Mouse (Mus musculus): ENCODE results near the gene Klhl3. TPM values are rescaled to one million over a fixed set of nuclear protein-coding genes. Genes with fewer than 3 reads are reported as not detected.
"Not testable (repeated sequence)": the region's sequence is repeated elsewhere in the genome, so short reads cannot be mapped to it uniquely, and the experiment has no call there.

Gene Klhl3
- 1 to 10 TPM; 2.0 to 3.1 (median 2.4) TPM for total RNA-seq (2022)

- DNase-seq (ENCODE audit: low spot score) = no peak
Measured at GRCm38 (mm10) chr13:58113061-58113900, at the start of gene Klhl3. Klhl3 (minus strand) TSS chr13:58113592.

DNA sequence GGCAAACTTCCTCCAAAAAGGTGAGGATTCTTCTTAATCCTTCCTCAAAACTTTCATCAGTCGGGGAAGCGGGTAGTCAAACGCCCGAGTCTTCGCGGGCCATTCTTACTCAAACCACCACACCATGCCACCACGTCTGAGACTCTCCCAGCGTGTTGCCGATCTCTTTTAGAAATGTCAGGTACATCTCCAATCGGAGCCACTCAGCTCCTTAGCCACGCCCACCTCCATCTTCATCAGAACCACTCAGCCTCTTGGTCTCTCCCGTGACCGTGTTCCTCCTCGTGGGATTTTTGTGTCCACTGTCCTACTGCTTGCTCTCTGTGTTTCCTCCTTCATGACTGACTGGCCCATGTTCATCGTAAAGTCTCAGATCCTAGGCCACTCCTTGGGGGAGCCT, 47.4 kb upstream of the Klhl3 start:
- no peak for DNase-seq (ENCODE audit: low spot score)

GRCm38 (mm10) chr13:58158099-58158912, 44.9 kb upstream of the Klhl3 start:
- DNase-seq (ENCODE audit: low spot score) = peak; percentile 84

- peak; percentile 89 for DNase-seq (ENCODE audit: low spot score)
Measured at GRCm38 (mm10) chr13:58157447-58158098, 44.2 kb upstream of the Klhl3 start, which contains the start of gene Idnk. Idnk (plus strand) TSS chr13:58157649.

DNA sequence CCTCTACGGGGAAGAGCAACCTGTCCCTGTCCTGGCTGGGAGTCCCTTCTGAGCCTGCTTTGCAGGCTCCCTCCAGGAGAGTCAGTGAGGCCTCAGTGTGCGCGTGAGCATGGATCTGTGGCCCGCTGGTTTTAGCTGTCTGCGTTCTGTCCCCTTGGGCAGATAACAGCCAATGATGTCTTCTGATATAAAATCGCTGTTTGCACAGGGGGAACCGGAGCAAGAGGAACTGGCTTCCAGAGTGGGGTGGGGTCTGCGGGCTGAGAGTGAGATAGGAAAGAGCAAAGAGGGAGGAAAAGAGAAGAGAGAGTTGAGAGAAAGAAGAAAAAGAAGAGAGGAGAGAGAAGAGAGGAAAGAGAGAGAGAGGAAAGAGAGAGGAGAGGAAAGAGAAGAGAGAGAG, 43.6 kb upstream of the Klhl3 start:
- DNase-seq (ENCODE audit: low spot score) = peak; percentile 5

DNA sequence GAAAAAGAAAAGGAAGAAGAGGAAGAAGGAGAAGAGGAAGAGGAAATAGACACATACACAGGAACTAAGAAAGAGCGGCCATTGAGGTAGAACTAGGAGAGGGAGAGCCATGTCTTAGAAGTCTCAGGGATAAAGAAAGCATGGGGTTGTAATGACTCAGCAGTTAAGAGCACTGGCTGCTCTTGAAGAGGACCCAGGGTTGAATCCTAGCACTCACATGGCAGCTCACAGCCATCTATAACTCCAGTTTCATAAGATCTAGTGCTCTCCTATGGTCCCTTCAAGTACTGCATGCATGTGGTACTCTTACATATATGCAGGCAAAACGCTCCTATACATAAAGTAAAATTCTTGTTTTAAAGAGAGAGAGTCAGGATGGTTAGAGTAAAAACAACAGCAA, 42.6 kb upstream of the Klhl3 start:
- no peak for DNase-seq (ENCODE audit: low spot score)

DNA sequence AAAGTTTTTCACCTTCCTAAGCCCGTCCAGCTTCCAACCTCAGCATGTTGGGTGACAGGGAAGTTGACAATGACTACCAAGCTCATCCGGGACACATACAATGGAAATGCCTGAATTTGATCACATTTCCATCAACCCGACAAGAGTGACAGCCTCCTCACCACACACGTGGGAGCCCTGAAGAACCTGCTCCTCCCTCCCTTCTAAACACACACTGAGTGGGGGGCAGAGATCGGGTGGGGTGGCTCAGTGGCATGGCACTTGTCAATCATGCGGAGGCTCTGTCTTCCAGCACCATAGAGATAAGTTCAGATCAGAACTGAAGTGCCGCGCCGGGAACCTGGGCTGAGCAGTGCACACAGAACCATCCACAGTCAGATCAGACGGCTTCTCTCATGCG, 37.0 kb upstream of the Klhl3 start:
- no peak for DNase-seq (ENCODE audit: low spot score)

DNA sequence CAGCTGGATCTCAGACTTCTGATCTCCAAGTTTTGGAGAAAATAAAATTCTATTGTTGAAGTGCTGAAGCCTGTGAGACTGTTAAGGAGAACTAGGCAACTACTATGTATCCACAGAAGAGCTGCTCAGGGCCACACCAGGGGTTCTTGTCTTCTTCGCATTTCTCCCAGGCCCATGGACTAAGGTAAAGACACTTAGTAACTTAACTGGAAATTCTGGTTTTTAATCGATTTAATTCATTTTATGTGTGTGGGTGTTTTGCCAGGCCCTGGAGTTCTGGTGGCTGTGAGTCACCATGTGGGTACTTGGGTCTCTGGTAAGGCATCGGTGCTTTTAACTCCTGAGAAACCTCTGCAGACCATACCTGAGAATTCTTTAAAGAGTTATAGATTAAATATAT, 36.2 kb upstream of the Klhl3 start:
- no peak for DNase-seq (ENCODE audit: low spot score)

DNA sequence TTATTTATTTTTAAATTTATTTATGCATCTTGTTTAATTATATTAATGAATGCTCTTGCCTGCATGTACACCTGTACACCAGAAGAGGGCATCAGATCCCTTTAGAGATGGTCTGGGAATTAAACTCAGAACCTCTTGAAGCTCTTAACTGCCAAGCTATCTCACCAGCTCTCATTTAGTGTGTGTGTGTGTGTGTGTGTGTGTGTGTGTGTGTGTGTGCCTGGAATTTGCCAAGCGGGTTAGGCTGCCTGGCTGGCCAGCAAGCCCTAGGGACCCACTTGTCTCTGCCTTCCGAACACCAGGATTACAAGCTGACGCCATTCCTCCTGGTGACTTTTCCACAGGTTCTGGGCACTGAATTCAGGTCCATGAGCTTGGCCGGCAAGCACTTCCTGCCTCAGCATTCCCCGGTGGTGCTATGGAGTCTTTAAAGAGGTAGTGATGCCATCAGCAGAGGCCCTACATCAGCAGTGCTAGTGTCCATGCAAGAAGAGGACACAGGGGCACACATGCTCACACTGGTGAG, 35.7 kb upstream of the Klhl3 start:
- no peak for DNase-seq (ENCODE audit: low spot score)

DNA sequence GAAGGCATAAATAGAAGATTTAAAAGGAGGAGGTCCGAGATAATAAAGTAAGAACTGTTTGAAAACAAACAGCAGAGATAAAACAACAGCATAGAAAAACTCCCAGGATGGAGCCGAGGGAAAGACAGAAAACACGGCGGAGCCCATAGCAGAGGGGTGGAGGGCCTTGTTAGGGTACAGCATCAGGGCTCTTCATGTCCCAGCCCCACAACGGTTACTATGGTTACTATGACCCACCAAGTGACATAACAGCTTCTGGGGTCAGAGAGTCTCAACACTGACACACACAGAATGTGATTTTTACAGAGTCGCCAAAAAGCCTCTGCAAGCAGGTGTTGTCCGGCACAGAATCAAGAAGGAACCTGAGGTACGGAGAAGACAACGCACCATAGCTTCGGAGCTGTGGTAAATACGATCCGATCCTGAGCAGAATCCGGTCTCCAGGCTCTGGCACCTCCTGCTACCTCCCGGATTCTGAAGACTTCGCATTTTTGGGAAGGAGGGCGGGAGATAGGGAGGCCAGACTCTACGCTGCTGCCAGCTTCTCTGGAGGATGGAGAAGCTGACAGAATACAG, 35.0 kb upstream of the Klhl3 start:
- DNase-seq (ENCODE audit: low spot score) = peak; percentile 7

DNA sequence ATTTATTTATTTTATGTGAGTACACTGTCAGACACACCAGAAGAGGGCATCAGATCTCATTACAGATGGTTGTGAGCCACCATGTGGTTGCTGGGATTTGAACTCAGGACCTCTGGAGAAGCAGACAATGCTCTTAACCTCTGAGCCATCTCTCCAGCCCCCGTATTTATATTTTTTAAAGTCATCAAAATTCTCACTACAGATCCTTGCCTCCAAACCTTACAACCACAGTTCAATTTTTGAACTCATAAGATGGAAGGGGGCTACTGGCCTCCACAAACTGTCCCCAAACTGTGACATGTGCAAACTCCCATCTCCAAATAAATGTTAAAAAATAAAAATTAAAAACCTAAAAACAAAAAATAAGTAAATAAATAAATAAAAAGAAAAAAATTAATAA, 34.4 kb upstream of the Klhl3 start:
- DNase-seq (ENCODE audit: low spot score) = no peak

DNA sequence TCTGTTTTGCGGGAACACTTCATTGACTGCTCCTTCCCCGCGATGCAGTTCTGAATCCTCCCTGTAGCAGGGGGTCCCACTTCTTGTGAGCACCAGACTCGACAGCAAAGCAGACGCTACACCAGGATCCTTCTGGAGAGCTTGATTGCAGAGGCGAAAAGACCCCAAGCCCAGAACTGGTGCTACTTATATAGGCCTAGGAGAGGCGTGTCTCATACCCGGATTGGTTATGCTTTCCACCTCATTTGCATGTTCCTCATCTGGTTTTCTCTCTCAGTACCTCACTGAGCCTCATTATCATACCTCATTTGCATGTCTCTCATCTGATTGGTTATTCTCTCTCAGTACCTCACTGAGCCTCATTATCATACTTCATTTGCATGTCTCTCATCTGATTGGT, 33.2 kb upstream of the Klhl3 start:
- not testable (repeated sequence) for DNase-seq (ENCODE audit: low spot score)

DNA sequence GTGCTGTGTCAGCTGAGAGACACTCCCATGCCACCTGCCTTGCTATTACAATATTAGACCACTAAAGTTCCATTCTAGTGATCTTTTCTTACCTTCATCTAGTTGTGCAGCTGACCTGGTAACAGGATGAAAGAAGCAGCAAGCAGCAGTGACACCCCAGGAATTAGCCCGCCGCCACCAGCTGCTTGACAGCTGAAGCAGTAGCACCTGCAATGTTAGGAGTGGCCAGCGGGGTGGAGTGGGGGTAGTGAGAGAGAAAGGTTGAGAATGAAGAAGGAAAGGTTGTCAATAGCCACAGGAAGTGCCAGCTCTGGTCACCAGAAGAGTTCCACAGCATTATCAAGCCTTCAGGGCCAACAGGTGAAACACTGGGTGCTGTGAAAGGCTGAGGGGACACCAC, 18.3 kb upstream of the Klhl3 start:
- DNase-seq (ENCODE audit: low spot score) = no peak

DNA sequence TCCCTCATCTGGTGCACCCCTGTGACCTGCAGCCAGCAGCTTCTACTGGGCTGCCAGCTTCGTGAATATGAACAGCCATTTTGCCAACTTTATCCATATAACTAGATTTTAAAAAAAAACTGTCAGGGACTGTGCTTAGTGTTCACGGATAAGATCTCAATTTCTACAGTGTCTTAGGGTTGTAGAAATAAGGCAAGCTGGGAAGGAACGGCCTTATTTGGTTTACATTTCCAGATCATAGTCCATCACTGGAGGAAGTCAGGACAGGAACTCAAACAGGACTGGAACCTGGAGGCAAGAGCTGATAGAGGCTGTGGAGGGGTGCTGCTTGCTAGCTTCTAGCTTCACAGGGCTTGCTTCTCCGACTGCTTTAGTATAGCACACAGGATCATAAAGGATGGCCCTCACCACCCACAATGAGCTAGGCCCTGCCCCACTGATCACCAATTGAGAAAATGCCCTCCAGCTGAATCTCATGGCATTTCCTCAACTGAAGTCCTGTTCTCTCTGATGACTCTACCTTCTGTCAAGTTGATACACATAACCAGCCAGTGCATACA, 16.4 kb upstream of the Klhl3 start:
- no peak for DNase-seq (ENCODE audit: low spot score)

GRCm38 (mm10) chr13:58128768-58129671, 15.6 kb upstream of the Klhl3 start:
- peak; percentile 96 for DNase-seq (ENCODE audit: low spot score)

- DNase-seq (ENCODE audit: low spot score) = peak; percentile 84
Measured at GRCm38 (mm10) chr13:58128396-58128767, 15.0 kb upstream of the Klhl3 start, which contains the start of gene Hnrnpa0. Hnrnpa0 (minus strand) TSS chr13:58128556.

DNA sequence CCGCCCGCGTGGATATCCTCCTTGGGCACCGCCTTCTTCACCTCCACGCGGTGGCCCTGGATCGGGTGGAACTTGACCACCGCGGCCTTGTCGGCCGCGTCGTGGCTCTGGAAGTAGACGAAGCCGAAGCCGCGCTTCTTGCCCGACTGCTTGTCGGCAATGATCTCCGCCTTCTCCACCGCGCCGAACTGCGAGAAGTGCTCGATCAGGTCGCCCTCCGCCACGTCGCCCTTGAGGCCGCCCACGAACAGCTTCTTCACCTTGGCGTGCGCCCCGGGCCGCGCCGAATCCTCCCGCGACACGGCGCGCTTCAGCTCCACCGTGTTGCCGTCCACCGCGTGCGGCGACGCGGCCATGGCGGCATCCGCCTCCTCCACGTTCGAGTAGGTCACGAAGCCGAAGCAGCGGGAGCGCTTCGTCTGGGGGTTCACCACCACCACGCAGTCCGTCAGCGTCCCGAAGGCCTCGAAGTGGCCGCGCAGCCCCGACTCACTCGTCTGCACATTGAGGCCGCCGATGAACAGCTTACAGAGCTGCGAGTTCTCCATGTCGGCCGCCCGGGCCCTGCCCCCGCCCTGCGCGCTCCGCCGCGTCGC, 14.5 kb upstream of the Klhl3 start:
- DNase-seq (ENCODE audit: low spot score) = peak; percentile 56

- no peak for DNase-seq (ENCODE audit: low spot score)
Measured at GRCm38 (mm10) chr13:58126862-58127765, 13.7 kb upstream of the Klhl3 start.

DNA sequence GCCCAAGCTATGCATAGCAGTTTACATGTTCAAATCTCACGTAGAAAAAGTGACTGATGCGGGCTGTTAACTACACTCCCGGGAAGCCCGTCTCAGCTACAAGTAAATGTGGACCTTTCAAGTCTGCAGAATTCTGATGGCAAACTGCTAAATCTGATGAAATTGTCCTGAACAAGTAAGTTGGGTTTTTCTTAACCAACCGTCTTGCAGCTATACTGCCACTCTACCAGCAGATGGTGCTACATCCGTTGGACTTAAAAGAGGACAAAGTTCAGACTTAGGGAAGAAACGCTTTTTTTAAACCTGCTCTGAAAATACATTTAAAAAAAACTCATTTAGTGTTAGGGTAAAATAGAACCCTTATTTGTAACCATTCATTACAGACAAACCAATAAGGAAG, 12.7 kb upstream of the Klhl3 start:
- DNase-seq (ENCODE audit: low spot score) = peak; percentile 60

All from heart, adult 8-10 months (tissue).